Mouse (Mus musculus) liver, embryonic 16.5 days (tissue): ENCODE measurements around the gene Kcnj10. TPM values are rescaled to one million over a fixed set of nuclear protein-coding genes. Genes with fewer than 3 reads are reported as not detected.

ENCODE experiments used
- ATAC-seq: fragments of 200-750 bp; cut with Nextera tagmentation; 2 replicates; pipeline ENCODE4 v1.8.0; 2017; ENCODE audit warnings: low read depth, mild to moderate bottlenecking, moderate number of reproducible peaks, moderate library complexity
- H3K27ac ChIP-seq: fragments of 300-500 bp; sonication (generic); 2 replicates; pipeline ENCODE4 v1.5.1; 2014; ENCODE audit warnings: mild to moderate bottlenecking, low read length
- H3K27me3 ChIP-seq: fragments of 300-500 bp; sonication (generic); 2 replicates; pipeline ENCODE4 v1.6.1; 2014; ENCODE audit warnings: low read depth, low read length, mixed read lengths; ENCODE audit not compliant: control insufficient read depth, insufficient read depth
- H3K36me3 ChIP-seq: fragments of 300-500 bp; sonication (generic); 2 replicates; pipeline ENCODE4 v1.6.1; 2014; ENCODE audit warnings: mild to moderate bottlenecking; ENCODE audit not compliant: control insufficient read depth, insufficient read depth
- H3K4me1 ChIP-seq: fragments of 300-500 bp; sonication (generic); 2 replicates; pipeline ENCODE4 v1.6.1; 2014; ENCODE audit warnings: low read depth, low read length, mixed read lengths; ENCODE audit not compliant: control insufficient read depth
- H3K4me2 ChIP-seq: fragments of 300-500 bp; sonication (generic); 2 replicates; pipeline ENCODE4 v1.6.1; 2014; ENCODE audit warnings: low read depth, low read length, mixed read lengths
- H3K4me3 ChIP-seq: fragments of 300-500 bp; sonication (generic); 2 replicates; pipeline ENCODE4 v1.5.1; 2014; ENCODE audit warnings: low read depth, mild to moderate bottlenecking, low read length
- H3K9ac ChIP-seq: fragments of 300-500 bp; sonication (generic); 2 replicates; pipeline ENCODE4 v1.6.1; 2014; ENCODE audit warnings: low read depth, low read length
- H3K9me3 ChIP-seq: fragments of 300-500 bp; sonication (generic); replicated peaks from 2 replicates; pipeline ENCODE4 v1.6.1; 2016; ENCODE audit warnings: low read length; ENCODE audit not compliant: control insufficient read depth
- WGBS: fragments of 180-500 bp; shearing (Covaris S2); extraction: QIAGEN DNeasy Blood & Tissue Kit; methylation state at CpG from one replicate; pipeline ENCODE4 v1.1.7; 2014; ENCODE audit not compliant: insufficient replicate concordance; 5-methylcytosine and 5-hydroxymethylcytosine counted together
- polyA plus RNA-seq: library from polyadenylated mRNA; unstranded; fragments of >200 nt; fragmentation: Nextera tagmentation; extraction: Ambion mirVana; gene quantifications from 2 replicates; pipeline ENCODE4 v1.2.1, GENCODE M21; 2015

The Kcnj10 gene
- 0.07 and 0.09 TPM in 2 replicates for polyA plus RNA-seq

GRCm38 (mm10) chr1:172340729-172341321 lies at the start of gene Kcnj10:
Kcnj10 (plus strand) TSS chr1:172341210.
- Histone ChIP-seq H3K9me3 (no peaks in the 10 kb centered on the region), H3K4me3 (peak within 1 kb of the TSS; percentile 53), H3K4me1 (peaks cover 10% of the 10 kb centered on the region), H3K4me2 (peak within 1 kb of the TSS; percentile 66), H3K27me3 (peaks cover 42% of the 10 kb centered on the region), H3K27ac (no peak within 1 kb of the TSS), H3K9ac (no peak within 1 kb of the TSS), H3K36me3 (no peaks in the 10 kb centered on the region)
- ATAC-seq = peak; percentile 77
- 2% methylated on average over 36 of the region's 38 CpGs for WGBS

- Histone ChIP-seq H3K4me1 (no peaks in the 10 kb centered on the region), H3K4me3 (no peak overlapping the region), H3K27ac (no peak overlapping the region), H3K27me3 (no peaks in the 10 kb centered on the region; the same call in none of the 2 replicates), H3K4me2 (no peak overlapping the region), H3K9ac (no peak overlapping the region), H3K36me3 (no peaks in the 10 kb centered on the region), H3K9me3 (no peaks in the 10 kb centered on the region)
- 63% methylated on average over 2 of the region's 2 CpGs for WGBS
- no peak for ATAC-seq
These were observed 48.1 kb upstream of the Kcnj10 start for GRCm38 (mm10) chr1:172292880-172293279.

- no peaks in the 10 kb centered on the region; the same call in none of the 2 replicates for H3K27me3 ChIP-seq
- H3K4me1 ChIP-seq = no peaks in the 10 kb centered on the region
- no peak for ATAC-seq
- WGBS = 72% methylated on average over 11 of the region's 11 CpGs
- no peak overlapping the region for H3K4me3 ChIP-seq
- no peak overlapping the region for H3K4me2 ChIP-seq
- H3K36me3 ChIP-seq = no peaks in the 10 kb centered on the region
- H3K9me3 ChIP-seq = no peaks in the 10 kb centered on the region
- H3K27ac ChIP-seq = no peak overlapping the region
- H3K9ac ChIP-seq = no peak overlapping the region
These were observed 47.6 kb upstream of the Kcnj10 start for GRCm38 (mm10) chr1:172293449-172293848.

GRCm38 (mm10) chr1:172295751-172296197 lies 45.2 kb upstream of the Kcnj10 start:
- Histone ChIP-seq H3K4me3 (no peak overlapping the region), H3K9me3 (no peaks in the 10 kb centered on the region), H3K4me1 (no peaks in the 10 kb centered on the region), H3K27ac (no peak overlapping the region), H3K27me3 (no peaks in the 10 kb centered on the region; the same call in none of the 2 replicates), H3K4me2 (no peak overlapping the region), H3K9ac (no peak overlapping the region), H3K36me3 (no peaks in the 10 kb centered on the region)
- 51% methylated on average over 4 of the region's 4 CpGs for WGBS
- ATAC-seq = no peak

- Histone ChIP-seq H3K27me3 (no peaks in the 10 kb centered on the region; the same call in none of the 2 replicates), H3K4me2 (no peak overlapping the region), H3K9ac (no peak overlapping the region), H3K36me3 (no peaks in the 10 kb centered on the region), H3K27ac (no peak overlapping the region), H3K4me3 (no peak overlapping the region), H3K4me1 (no peaks in the 10 kb centered on the region), H3K9me3 (no peaks in the 10 kb centered on the region)
- 64% methylated on average over 6 of the region's 6 CpGs for WGBS
- ATAC-seq = no peak
These were observed 44.0 kb upstream of the Kcnj10 start for GRCm38 (mm10) chr1:172296816-172297510.

GRCm38 (mm10) chr1:172297611-172298537 lies 43.1 kb upstream of the Kcnj10 start, which contains the start of gene Atp1a2:
Atp1a2 (minus strand) TSS chr1:172298064.
- Histone ChIP-seq H3K4me3 (no peak within 1 kb of the TSS), H3K9ac (no peak within 1 kb of the TSS), H3K4me2 (no peak within 1 kb of the TSS), H3K36me3 (no peaks in the 10 kb centered on the region), H3K4me1 (peaks cover 5% of the 10 kb centered on the region), H3K27ac (no peak within 1 kb of the TSS), H3K27me3 (no peaks in the 10 kb centered on the region; the same call in none of the 2 replicates), H3K9me3 (no peaks in the 10 kb centered on the region)
- no peak for ATAC-seq
- 9% methylated on average over 16 of the region's 16 CpGs for WGBS

GRCm38 (mm10) chr1:172299528-172299927 lies 41.5 kb upstream of the Kcnj10 start:
- no peak for ATAC-seq
- Histone ChIP-seq H3K4me3 (no peak overlapping the region), H3K4me1 (peaks cover 12% of the 10 kb centered on the region), H3K27ac (no peak overlapping the region), H3K9me3 (no peaks in the 10 kb centered on the region), H3K9ac (no peak overlapping the region), H3K36me3 (no peaks in the 10 kb centered on the region), H3K4me2 (no peak overlapping the region), H3K27me3 (no peaks in the 10 kb centered on the region; the same call in none of the 2 replicates)
- 51% methylated on average over 7 of the region's 7 CpGs for WGBS

GRCm38 (mm10) chr1:172300247-172300646 lies 40.8 kb upstream of the Kcnj10 start:
- Histone ChIP-seq H3K4me1 (peaks cover 18% of the 10 kb centered on the region), H3K4me3 (no peak overlapping the region), H3K9ac (no peak overlapping the region), H3K27me3 (no peaks in the 10 kb centered on the region; the same call in none of the 2 replicates), H3K4me2 (no peak overlapping the region), H3K27ac (no peak overlapping the region), H3K9me3 (no peaks in the 10 kb centered on the region), H3K36me3 (no peaks in the 10 kb centered on the region)
- 45% methylated on average over 5 of the region's 5 CpGs for WGBS
- ATAC-seq = no peak
